Mouse (Mus musculus) cortical plate, adult 2 months (tissue): Measurements from ENCODE around the gene 2210011C24Rik.
A peak's percentile ranks its signal among the peaks of the same experiment; 100 is the strongest.

Experiments used
- CTCF ChIP-seq: fragments of 200-500 bp; IDR thresholded peaks from 2 replicates; pipeline ENCODE4 v1.5.1; 2011; ENCODE audit warnings: mild to moderate bottlenecking, control low read depth, low read length; ENCODE audit not compliant: insufficient read depth; ENCODE audit errors: extremely low read depth
- POLR2A ChIP-seq: fragments of 200-500 bp; IDR thresholded peaks from 2 replicates; pipeline ENCODE4 v1.6.1; 2011; ENCODE audit warnings: mild to moderate bottlenecking, low read length, control low read depth; ENCODE audit not compliant: insufficient read depth; ENCODE audit errors: extremely low read depth

DNA sequence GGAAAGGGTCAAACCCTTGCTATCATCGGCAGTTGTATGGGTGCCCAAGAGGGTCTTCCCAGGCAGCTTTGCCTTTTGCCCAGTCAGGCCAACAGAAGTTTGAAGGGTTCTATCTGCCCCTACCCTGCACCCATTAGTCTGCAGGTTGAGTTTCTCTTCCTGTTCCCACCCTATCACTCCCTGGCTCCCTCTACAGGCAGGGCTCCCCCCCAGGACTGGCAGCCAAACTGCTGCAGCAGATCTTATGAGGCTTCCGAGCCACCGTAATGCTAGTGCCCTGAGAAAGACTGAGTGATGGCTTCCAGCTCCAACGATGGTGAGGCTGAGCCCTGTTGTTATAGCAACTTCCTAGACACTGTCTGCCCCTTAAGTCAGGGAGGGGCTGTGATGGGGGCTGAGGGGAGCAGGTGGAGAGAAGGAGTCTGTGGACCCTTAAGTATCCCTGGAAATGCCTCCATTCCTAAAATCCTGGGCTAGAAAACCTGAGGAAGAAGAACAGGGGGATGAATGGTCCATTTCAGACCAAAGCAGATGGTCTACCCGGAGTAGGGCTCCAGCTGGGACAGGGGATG is 35.1 kb downstream of the 2210011C24Rik start:
- TF ChIP-seq CTCF (peak; percentile 11; the same call in 1 of the 2 replicates), POLR2A (no peak)
